Mouse (Mus musculus) heart, embryonic 12.5 days (tissue): ENCODE results near the gene Ccdc184. TPM values are rescaled to one million over a fixed set of nuclear protein-coding genes. Genes with fewer than 3 reads are reported as not detected.

Source experiments
- ATAC-seq: fragments of 200-750 bp; cut with Nextera tagmentation; 2 replicates; pipeline ENCODE4 v1.8.0; 2017; ENCODE audit warnings: moderate TSS enrichment, moderate library complexity; ENCODE audit not compliant: insufficient number of reproducible peaks, low FRiP score
- H3K27ac ChIP-seq: fragments of 300-500 bp; sonication (generic); 2 replicates; pipeline ENCODE4 v1.5.1; 2016; ENCODE audit warnings: mild to moderate bottlenecking, moderate library complexity; ENCODE audit not compliant: poor library complexity, severe bottlenecking
- H3K27me3 ChIP-seq: fragments of 300-500 bp; sonication (generic); replicated peaks from 2 replicates; pipeline ENCODE4 v1.6.1; 2016; ENCODE audit warnings: mild to moderate bottlenecking, moderate library complexity
- H3K36me3 ChIP-seq: fragments of 300-500 bp; sonication (generic); 2 replicates; pipeline ENCODE4 v1.6.1; 2016; ENCODE audit warnings: mild to moderate bottlenecking, moderate library complexity
- H3K4me1 ChIP-seq: fragments of 300-500 bp; sonication (generic); replicated peaks from 2 replicates; pipeline ENCODE4 v1.6.1; 2016; ENCODE audit warnings: mild to moderate bottlenecking
- H3K4me2 ChIP-seq: fragments of 300-500 bp; sonication (generic); 2 replicates; pipeline ENCODE4 v1.6.1; 2016; ENCODE audit warnings: mild to moderate bottlenecking, moderate library complexity
- H3K4me3 ChIP-seq: fragments of 300-500 bp; sonication (generic); 2 replicates; pipeline ENCODE4 v1.5.1; 2016; ENCODE audit warnings: mild to moderate bottlenecking
- H3K9ac ChIP-seq: fragments of 300-500 bp; sonication (generic); 2 replicates; pipeline ENCODE4 v1.6.1; 2016; ENCODE audit warnings: mild to moderate bottlenecking, moderate library complexity
- H3K9me3 ChIP-seq: fragments of 300-500 bp; sonication (generic); replicated peaks from 2 replicates; pipeline ENCODE4 v1.6.1; 2016; ENCODE audit warnings: mild to moderate bottlenecking, moderate library complexity
- WGBS: fragments of 180-500 bp; shearing (Covaris S2); methylation state at CpG from one replicate; pipeline ENCODE4 v1.1.7; 2016; 5-methylcytosine and 5-hydroxymethylcytosine counted together
- polyA plus RNA-seq: library from polyadenylated mRNA; unstranded; fragments of >200 nt; fragmentation: Nextera tagmentation; extraction: Ambion mirVana; gene quantifications from 2 replicates; pipeline ENCODE4 v1.2.1, GENCODE M21; 2016

Ccdc184 gene
- polyA plus RNA-seq, 1 experiment from 2014 or later: 1.4 TPM

DNA sequence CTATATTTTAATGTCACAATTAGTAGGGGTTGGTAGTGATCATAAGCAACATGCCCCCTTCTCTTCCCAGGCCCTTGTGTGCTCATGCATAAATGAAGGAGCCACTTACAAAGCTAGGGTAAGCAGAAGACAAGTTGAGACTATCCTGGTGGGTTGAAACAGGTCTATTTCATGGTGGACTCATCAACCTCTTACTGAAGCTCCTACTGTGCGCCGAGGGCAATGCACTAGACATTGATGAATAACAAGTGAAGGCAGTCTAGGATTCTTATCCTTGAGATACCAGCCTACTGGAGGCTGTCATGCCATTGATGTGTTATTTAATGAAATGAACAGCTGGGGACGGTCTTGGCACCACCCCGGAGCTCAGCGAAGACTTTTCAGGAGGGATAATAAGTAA is 11.7 kb upstream of the Ccdc184 start:
- no peak for ATAC-seq
- H3K27ac ChIP-seq: no peak overlapping the region
- WGBS: 89% methylated on average over 5 of the region's 5 CpGs

DNA sequence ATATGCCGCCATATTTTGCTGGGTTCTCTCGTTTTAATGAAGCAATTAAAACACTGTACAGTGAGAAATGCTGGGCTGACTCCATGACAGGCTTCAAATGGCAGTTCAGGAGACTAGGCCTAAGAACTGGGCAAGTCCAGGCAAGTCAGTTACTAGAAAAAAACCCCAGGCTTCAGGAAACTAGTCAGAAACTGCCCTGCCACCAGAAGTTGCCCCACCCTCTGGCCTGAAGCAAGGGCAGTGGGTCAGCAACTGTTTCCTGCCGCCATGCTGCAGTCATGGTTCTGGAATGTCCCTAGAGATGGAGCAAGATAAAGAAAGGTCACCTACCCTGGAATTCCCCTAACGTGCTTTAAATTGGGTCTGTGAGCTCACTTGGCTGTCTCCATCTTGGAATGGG is 11.0 kb upstream of the Ccdc184 start:
- WGBS: 53% methylated on average over 4 of the region's 4 CpGs
- no peak overlapping the region for H3K4me3 ChIP-seq
- H3K4me2 ChIP-seq: no peak overlapping the region
- no peaks in the 10 kb centered on the region for H3K27me3 ChIP-seq
- no peaks in the 10 kb centered on the region for H3K4me1 ChIP-seq
- H3K27ac ChIP-seq: no peak overlapping the region
- H3K9ac ChIP-seq: no peak overlapping the region
- no peaks in the 10 kb centered on the region for H3K9me3 ChIP-seq
- H3K36me3 ChIP-seq: no peaks in the 10 kb centered on the region
- no peak for ATAC-seq

More for the DNA sequence above, 11.7 kb upstream of the Ccdc184 start:
- Histone ChIP-seq H3K4me2 (no peak overlapping the region), H3K4me3 (no peak overlapping the region), H3K4me1 (no peaks in the 10 kb centered on the region), H3K9me3 (no peaks in the 10 kb centered on the region), H3K36me3 (no peaks in the 10 kb centered on the region), H3K27me3 (no peaks in the 10 kb centered on the region), H3K9ac (no peak overlapping the region)

- no peaks in the 10 kb centered on the region for H3K27me3 ChIP-seq
- no peaks in the 10 kb centered on the region for H3K36me3 ChIP-seq
- no peak for ATAC-seq
- no peaks in the 10 kb centered on the region for H3K9me3 ChIP-seq
- 0 out of 2 replicates have a peak, but pooled peaks cover 2% of the 10 kb centered on the region for H3K4me1 ChIP-seq
- no peak overlapping the region for H3K27ac ChIP-seq
- H3K4me3 ChIP-seq: no peak overlapping the region
- H3K4me2 ChIP-seq: no peak overlapping the region
- H3K9ac ChIP-seq: no peak overlapping the region
- 43% methylated on average over 1 of the region's 1 CpGs for WGBS
Measured at GRCm38 (mm10) chr15:98157253-98157652, 9.7 kb upstream of the Ccdc184 start.

GRCm38 (mm10) chr15:98161026-98161805 is 5.7 kb upstream of the Ccdc184 start:
- no peak overlapping the region for H3K4me3 ChIP-seq
- ATAC-seq: no peak
- 70% methylated on average over 19 of the region's 19 CpGs for WGBS
- H3K9me3 ChIP-seq: no peaks in the 10 kb centered on the region
- H3K4me1 ChIP-seq: 0 out of 2 replicates have a peak, but pooled peaks cover 8% of the 10 kb centered on the region
- H3K9ac ChIP-seq: no peak overlapping the region
- H3K27ac ChIP-seq: no peak overlapping the region
- peaks cover 18% of the 10 kb centered on the region for H3K27me3 ChIP-seq
- no peaks in the 10 kb centered on the region for H3K36me3 ChIP-seq
- H3K4me2 ChIP-seq: no peak overlapping the region

- Histone ChIP-seq H3K27me3 (peaks cover 27% of the 10 kb centered on the region), H3K4me2 (no peak overlapping the region), H3K9me3 (no peaks in the 10 kb centered on the region), H3K9ac (no peak overlapping the region), H3K4me1 (peaks cover 16% of the 10 kb centered on the region), H3K36me3 (no peaks in the 10 kb centered on the region), H3K4me3 (no peak overlapping the region), H3K27ac (peak overlapping the region; percentile 51)
- WGBS: 40% methylated on average over 4 of the region's 4 CpGs
- no peak for ATAC-seq
Measured at GRCm38 (mm10) chr15:98162561-98162960, 4.4 kb upstream of the Ccdc184 start.

DNA sequence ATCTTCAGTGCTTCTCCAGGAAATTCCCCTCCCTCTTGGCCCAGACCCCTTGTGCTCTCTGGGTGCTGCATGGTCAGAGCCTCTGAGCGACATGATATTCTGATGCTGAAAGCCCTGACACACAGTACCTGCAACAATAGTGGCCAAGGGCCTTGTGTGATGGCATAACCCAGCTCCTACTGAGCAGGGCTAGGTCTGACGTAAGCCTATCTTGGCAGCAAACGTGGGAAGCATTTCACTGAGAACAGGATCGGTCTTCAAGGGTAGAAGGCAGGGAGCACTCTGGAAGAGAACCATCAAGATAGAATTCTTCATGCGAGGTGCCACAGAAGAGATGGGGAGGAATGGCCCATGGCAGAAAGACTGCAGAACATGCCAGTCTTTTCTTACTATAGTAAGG is 1.4 kb upstream of the Ccdc184 start, which contains the start of gene Asb8:
Asb8 (minus strand) TSS at position 101 of the 400 bp plus-strand sequence.
- H3K9ac ChIP-seq: no peak within 1 kb of the TSS
- H3K4me1 ChIP-seq: peaks cover 26% of the 10 kb centered on the region
- peaks cover 57% of the 10 kb centered on the region for H3K27me3 ChIP-seq
- no peak within 1 kb of the TSS for H3K4me3 ChIP-seq
- no peaks in the 10 kb centered on the region for H3K9me3 ChIP-seq
- no peak within 1 kb of the TSS for H3K27ac ChIP-seq
- H3K36me3 ChIP-seq: no peaks in the 10 kb centered on the region
- no peak within 1 kb of the TSS for H3K4me2 ChIP-seq
- 71% methylated on average over 5 of the region's 5 CpGs for WGBS
- ATAC-seq: no peak

DNA sequence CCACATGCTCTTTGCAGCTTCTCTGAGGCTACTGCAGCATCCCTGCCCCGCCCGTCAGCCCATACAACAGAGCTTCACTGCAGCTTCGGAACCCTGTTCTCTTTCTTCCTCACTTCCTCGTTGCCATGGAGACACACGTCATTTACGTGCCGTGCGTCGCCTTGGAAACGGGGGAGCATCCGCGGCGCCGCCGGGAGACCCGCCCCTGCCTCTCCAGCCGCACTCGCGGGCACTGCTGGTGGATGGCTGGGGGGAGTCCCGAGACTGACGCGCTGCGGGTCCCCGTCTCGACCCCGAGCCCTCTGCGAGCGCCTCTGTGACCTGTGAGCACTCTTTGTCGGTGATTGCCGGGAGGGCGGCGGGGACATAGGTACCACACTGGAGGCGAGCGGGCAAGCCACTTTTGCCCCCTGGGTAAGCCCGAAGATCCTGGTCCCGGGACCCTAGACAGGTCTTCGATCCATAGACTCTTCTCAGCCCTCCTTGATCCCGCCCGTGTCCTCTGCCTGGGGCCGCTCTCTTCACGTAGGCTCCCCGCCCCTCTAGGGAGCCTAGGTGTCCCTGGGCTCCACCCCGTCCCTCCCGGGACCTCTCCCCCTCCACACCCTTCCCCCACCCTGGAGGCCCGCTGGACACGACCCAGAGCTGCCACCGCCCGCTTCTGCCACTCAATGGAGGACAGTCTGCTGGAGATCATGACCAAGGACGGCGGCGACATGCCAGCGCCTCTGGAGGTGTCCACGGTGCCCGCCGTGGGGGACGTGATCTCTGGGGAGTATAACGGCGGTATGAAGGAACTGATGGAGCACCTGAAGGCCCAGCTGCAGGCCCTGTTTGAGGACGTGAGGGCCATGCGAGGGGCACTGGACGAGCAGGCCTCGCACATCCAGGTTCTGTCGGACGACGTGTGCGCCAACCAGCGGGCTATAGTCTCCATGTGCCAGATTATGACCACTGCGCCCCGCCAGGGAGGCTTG is 975 bp downstream of the Ccdc184 start:
- peak; percentile 75 for ATAC-seq
- no peaks in the 10 kb centered on the region for H3K36me3 ChIP-seq
- H3K9ac ChIP-seq: peak overlapping the region; percentile 63
- no peaks in the 10 kb centered on the region for H3K9me3 ChIP-seq
- no peak overlapping the region for H3K27ac ChIP-seq
- peak overlapping the region; percentile 93 for H3K4me2 ChIP-seq
- 1% methylated on average over 69 of the region's 69 CpGs for WGBS
- H3K4me1 ChIP-seq: peaks cover 19% of the 10 kb centered on the region
- H3K27me3 ChIP-seq: peaks cover 80% of the 10 kb centered on the region
- H3K4me3 ChIP-seq: peak overlapping the region; percentile 61

DNA sequence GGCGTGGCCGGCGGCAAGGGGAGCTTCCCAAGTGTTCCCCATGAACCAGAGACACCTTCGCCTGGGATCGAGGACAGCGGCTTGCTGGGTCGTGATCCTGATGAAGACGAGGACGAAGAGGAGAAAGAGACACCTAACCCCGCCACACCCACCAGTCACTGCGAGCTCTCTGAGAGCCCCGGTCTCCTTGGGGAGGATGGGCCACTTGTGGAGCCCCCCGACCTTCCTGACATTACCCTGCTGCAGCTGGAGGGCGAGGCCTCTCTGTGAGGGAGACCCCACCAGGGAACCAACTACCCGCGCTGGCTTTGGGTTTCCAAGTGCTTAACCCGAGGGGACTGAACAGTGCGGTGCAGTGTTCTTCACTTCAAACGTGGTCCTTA is 1.7 kb downstream of the Ccdc184 start:
- ATAC-seq: no peak
- H3K4me2 ChIP-seq: peak overlapping the region; percentile 93
- H3K9me3 ChIP-seq: no peaks in the 10 kb centered on the region

GRCm38 (mm10) chr15:98170365-98170764 is 3.4 kb downstream of the Ccdc184 start:
- H3K4me3 ChIP-seq: no peak overlapping the region
- H3K4me1 ChIP-seq: peaks cover 19% of the 10 kb centered on the region
- H3K4me2 ChIP-seq: no peak overlapping the region
- no peaks in the 10 kb centered on the region for H3K36me3 ChIP-seq
- peaks cover 84% of the 10 kb centered on the region for H3K27me3 ChIP-seq
- ATAC-seq: no peak
- H3K27ac ChIP-seq: no peak overlapping the region
- 36% methylated on average over 7 of the region's 7 CpGs for WGBS
- no peak overlapping the region for H3K9ac ChIP-seq
- no peaks in the 10 kb centered on the region for H3K9me3 ChIP-seq

More for the DNA sequence above, 1.7 kb downstream of the Ccdc184 start:
- H3K9ac ChIP-seq: no peak overlapping the region
- 4% methylated on average over 19 of the region's 19 CpGs for WGBS
- H3K4me1 ChIP-seq: peaks cover 19% of the 10 kb centered on the region
- H3K4me3 ChIP-seq: peak overlapping the region; percentile 61
- H3K27ac ChIP-seq: no peak overlapping the region
- H3K27me3 ChIP-seq: peaks cover 87% of the 10 kb centered on the region
- no peaks in the 10 kb centered on the region for H3K36me3 ChIP-seq

DNA sequence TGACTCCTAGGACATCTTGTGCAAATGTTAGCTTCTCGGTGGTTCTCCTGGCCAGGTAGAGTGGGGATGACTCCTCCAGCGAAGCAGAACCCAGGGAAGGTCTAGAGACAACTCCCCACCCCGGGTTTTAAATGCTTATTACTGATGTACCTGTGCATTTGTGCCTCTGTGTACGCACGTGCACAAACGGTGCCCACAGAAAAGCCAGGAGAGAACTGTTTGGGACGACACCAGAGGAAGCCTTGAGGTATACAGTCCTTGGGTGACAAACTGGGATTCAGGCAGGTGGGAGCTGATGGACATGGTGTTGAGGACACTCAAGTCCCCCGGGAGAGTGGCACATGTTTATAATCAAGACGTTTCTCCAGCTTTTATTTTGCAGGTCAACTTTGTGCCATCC is 4.0 kb downstream of the Ccdc184 start:
- no peaks in the 10 kb centered on the region for H3K9me3 ChIP-seq
- no peak overlapping the region for H3K27ac ChIP-seq
- H3K4me3 ChIP-seq: no peak overlapping the region
- H3K27me3 ChIP-seq: peaks cover 78% of the 10 kb centered on the region
- peaks cover 19% of the 10 kb centered on the region for H3K4me1 ChIP-seq
- no peak for ATAC-seq
- 67% methylated on average over 9 of the region's 9 CpGs for WGBS
- H3K9ac ChIP-seq: no peak overlapping the region
- no peak overlapping the region for H3K4me2 ChIP-seq
- H3K36me3 ChIP-seq: no peaks in the 10 kb centered on the region

DNA sequence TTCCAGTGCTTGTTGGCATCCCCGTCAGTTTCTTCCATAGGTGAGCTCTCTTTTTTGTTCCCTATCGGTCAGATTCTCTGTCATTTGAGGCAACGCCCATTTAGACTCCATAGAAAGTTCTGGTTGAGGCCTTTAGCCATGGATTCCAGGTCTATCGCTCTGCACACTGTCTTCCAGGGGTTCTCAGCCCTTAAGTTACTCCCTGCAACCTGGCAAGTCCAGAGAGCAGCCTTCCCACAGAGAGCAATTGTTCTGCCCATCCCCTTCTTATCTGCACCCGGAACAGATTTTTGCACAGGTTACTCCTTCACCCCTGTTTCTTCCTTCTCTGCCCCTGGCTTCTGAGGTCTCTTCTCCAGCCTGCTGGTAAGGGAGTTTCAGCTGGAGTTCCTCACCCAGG is 5.2 kb downstream of the Ccdc184 start:
- WGBS: 64% methylated on average over 5 of the region's 5 CpGs
- no peak overlapping the region for H3K4me2 ChIP-seq

More for the DNA sequence above, 5.2 kb downstream of the Ccdc184 start:
- no peak for ATAC-seq
- Histone ChIP-seq H3K9me3 (no peaks in the 10 kb centered on the region), H3K36me3 (no peaks in the 10 kb centered on the region), H3K27ac (no peak overlapping the region), H3K27me3 (peaks cover 75% of the 10 kb centered on the region), H3K4me3 (no peak overlapping the region), H3K9ac (no peak overlapping the region), H3K4me1 (peaks cover 13% of the 10 kb centered on the region)
